Mouse (Mus musculus) heart, adult 2 months (tissue): ENCODE measurements around the gene Krtap4-13.
"Not testable (repeated sequence)": the region's sequence is repeated elsewhere in the genome, so short reads cannot be mapped to it uniquely, and the experiment has no call there.

Source experiments
- CTCF ChIP-seq: fragments of 200-600 bp; IDR thresholded peaks from 2 replicates; pipeline ENCODE4 v1.8.1; 2022; ENCODE audit warnings: antibody characterized with exemption, mild to moderate bottlenecking, moderate library complexity
- POLR2A ChIP-seq: fragments of 200-500 bp; IDR thresholded peaks from 2 replicates; pipeline ENCODE4 v1.6.1; 2011; ENCODE audit warnings: mild to moderate bottlenecking, low read depth, low read length, control low read depth; ENCODE audit not compliant: insufficient read depth

GRCm38 (mm10) chr11:99772813-99773212 lies 36.9 kb downstream of the Krtap4-13 start, which contains the start of gene Gm11595:
- TF ChIP-seq CTCF, POLR2A: not testable (repeated sequence)
